Mouse (Mus musculus) heart, adult 9 months (tissue): ENCODE results near the gene Cyp2a5.
"Not testable (repeated sequence)": the region's sequence is repeated elsewhere in the genome, so short reads cannot be mapped to it uniquely, and the experiment has no call there.

Experiments used
- DNase-seq, 2 experiments: peaks; one replicate each; pipeline ENCODE4 v3.0.0; 2022; ENCODE audit warnings: low spot score in 2 of 2

Gene Cyp2a5

GRCm38 (mm10) chr7:26835059-26835458 is at the start of gene Cyp2a5:
TSS of gene Cyp2a5 (plus strand) at chr7:26835305.
- not testable (repeated sequence) for DNase-seq

GRCm38 (mm10) chr7:26786013-26786412 is 49.1 kb upstream of the Cyp2a5 start:
- not testable (repeated sequence) for DNase-seq

GRCm38 (mm10) chr7:26789984-26790383 is 45.1 kb upstream of the Cyp2a5 start:
- no peak for DNase-seq

- DNase-seq: no peak
These were observed 35.0 kb upstream of the Cyp2a5 start for GRCm38 (mm10) chr7:26800104-26800503.

- no peak for DNase-seq
These were observed 34.1 kb upstream of the Cyp2a5 start for GRCm38 (mm10) chr7:26800996-26801395.

DNA sequence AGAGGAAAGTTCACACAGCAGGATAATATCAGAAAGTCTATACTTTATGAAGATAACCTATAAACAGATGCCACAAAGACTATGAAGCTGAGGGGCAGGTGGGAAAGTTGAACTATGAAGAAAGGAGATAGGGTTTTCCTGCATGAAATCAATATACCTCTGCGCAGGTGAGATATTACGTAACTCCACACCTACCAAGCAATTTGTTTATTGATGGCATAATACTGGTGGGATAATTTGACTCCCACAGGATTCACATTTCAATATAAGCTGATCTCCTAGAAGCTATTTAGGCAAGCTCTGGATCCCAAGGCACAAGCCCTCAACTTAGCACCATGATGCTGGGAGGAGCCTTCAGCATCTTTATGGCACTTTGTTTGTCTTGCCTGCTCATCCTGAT is 26.5 kb upstream of the Cyp2a5 start, which contains the start of gene Cyp2g1:
Cyp2g1 (plus strand) TSS at position 301 of the 400 bp plus-strand sequence.
- DNase-seq: no peak

- not testable (repeated sequence) for DNase-seq
These were observed 3.4 kb upstream of the Cyp2a5 start for GRCm38 (mm10) chr7:26831556-26832292.

DNA sequence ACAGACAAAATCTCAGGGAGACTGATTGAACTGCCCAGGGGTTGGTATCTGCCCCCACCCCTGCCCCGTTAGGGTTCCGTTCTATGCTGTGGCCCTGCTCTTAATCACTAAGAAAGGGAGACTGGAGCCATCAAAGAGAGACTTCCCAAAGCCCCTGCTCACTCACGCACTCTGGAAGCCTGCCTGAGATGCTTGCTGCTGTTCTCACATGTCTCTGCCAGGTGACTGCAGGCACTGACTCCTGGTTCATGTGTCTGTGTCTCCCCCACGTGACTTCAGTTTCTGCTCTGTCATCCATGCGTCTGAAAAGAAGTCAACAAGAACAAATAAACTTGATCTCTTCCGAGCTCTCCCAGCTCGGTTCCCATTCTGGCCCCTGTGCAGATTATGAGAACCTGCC is 2.4 kb upstream of the Cyp2a5 start:
- DNase-seq: not testable (repeated sequence)

DNA sequence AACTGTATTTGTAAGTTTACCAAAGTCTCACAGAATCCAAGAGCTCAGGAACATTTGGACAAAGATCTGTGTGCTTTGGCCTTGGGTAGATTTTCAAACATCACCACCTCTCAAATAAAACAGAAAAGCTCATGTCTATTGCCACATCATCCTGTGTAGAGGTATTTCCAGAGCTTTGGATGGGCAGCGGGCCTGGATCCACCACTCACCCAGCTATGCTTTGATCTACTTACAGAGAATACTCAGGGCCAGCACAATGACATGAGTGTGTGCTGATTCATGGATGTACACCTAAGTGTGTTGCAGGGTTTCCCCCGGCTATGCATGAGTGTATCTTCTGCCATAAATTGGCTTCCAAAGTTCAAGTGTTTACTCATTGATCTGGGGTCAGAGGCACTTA is 8.3 kb downstream of the Cyp2a5 start:
- DNase-seq: not testable (repeated sequence)

DNA sequence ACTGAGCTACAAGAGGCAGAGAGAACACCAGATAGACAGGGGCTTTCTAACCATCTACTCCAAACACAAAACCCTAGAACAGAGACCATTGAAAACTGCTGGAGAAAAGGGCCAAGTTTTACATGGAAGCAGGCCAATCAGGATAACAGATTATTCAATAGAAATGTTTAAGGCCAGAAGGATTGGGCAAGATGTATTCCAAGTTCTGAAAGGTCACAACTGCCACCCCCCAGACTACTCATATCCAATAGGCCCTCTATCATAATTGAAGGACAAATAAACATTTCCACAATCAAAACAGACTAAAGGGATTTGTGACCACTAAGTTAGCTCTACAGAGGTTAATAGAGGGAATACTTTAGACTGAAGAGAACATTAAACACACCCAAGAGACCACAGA is 15.0 kb downstream of the Cyp2a5 start:
- not testable (repeated sequence) for DNase-seq

DNA sequence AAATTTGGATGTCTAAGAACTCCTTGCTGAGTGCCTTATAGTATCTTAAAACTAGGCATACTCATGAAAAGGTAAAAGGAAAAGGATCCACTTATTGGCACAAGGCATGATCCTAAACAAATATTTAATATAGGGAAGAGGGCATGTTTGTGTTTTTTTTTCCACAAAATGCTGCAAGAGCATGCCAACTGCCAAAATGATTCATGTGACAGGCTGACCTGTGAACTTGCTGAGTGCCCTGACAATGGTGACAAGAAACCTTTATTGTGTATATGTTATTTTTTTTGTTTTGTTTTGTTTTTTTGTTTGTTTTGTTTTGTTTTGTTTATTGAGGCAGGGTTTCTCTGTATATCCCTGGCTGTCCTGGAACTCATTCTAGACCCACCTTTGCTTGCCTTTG is 43.5 kb downstream of the Cyp2a5 start:
- DNase-seq: not testable (repeated sequence)

DNA sequence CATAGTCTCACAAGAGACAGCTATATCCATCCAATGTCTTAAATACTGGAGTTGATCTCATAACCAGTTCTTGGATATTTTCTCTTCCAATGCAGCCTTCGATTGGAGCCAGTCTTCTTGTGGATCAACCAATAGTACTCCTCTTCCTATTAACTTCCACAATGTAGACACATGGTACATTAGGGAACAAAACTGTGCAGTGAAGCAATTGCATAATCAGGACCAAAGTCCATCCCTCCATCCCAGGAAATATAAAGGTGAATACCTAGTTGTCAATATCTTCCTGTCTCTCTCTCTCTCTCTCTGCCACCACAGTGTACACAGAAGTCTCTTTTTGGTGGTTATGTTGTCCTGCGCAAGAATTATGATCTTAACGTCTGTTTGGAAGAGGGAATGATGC is 45.5 kb downstream of the Cyp2a5 start:
- not testable (repeated sequence) for DNase-seq
